Mouse (Mus musculus) heart, embryonic 12.5 days (tissue): ENCODE data around the gene Trim33. TPM values are rescaled to one million over a fixed set of nuclear protein-coding genes. Genes with fewer than 3 reads are reported as not detected.
A peak's percentile ranks its signal among the peaks of the same experiment; 100 is the strongest.

Experiments used
- ATAC-seq: fragments of 200-750 bp; cut with Nextera tagmentation; 2 replicates; pipeline ENCODE4 v1.8.0; 2017; ENCODE audit warnings: moderate TSS enrichment, moderate library complexity; ENCODE audit not compliant: insufficient number of reproducible peaks, low FRiP score
- H3K27ac ChIP-seq: fragments of 300-500 bp; sonication (generic); 2 replicates; pipeline ENCODE4 v1.5.1; 2016; ENCODE audit warnings: mild to moderate bottlenecking, moderate library complexity; ENCODE audit not compliant: poor library complexity, severe bottlenecking
- H3K27me3 ChIP-seq: fragments of 300-500 bp; sonication (generic); replicated peaks from 2 replicates; pipeline ENCODE4 v1.6.1; 2016; ENCODE audit warnings: mild to moderate bottlenecking, moderate library complexity
- H3K36me3 ChIP-seq: fragments of 300-500 bp; sonication (generic); 2 replicates; pipeline ENCODE4 v1.6.1; 2016; ENCODE audit warnings: mild to moderate bottlenecking, moderate library complexity
- H3K4me1 ChIP-seq: fragments of 300-500 bp; sonication (generic); replicated peaks from 2 replicates; pipeline ENCODE4 v1.6.1; 2016; ENCODE audit warnings: mild to moderate bottlenecking
- H3K4me2 ChIP-seq: fragments of 300-500 bp; sonication (generic); 2 replicates; pipeline ENCODE4 v1.6.1; 2016; ENCODE audit warnings: mild to moderate bottlenecking, moderate library complexity
- H3K4me3 ChIP-seq: fragments of 300-500 bp; sonication (generic); 2 replicates; pipeline ENCODE4 v1.5.1; 2016; ENCODE audit warnings: mild to moderate bottlenecking
- H3K9ac ChIP-seq: fragments of 300-500 bp; sonication (generic); 2 replicates; pipeline ENCODE4 v1.6.1; 2016; ENCODE audit warnings: mild to moderate bottlenecking, moderate library complexity
- H3K9me3 ChIP-seq: fragments of 300-500 bp; sonication (generic); replicated peaks from 2 replicates; pipeline ENCODE4 v1.6.1; 2016; ENCODE audit warnings: mild to moderate bottlenecking, moderate library complexity
- WGBS: fragments of 180-500 bp; shearing (Covaris S2); methylation state at CpG from one replicate; pipeline ENCODE4 v1.1.7; 2016; 5-methylcytosine and 5-hydroxymethylcytosine counted together
- polyA plus RNA-seq: library from polyadenylated mRNA; unstranded; fragments of >200 nt; fragmentation: Nextera tagmentation; extraction: Ambion mirVana; gene quantifications from 2 replicates; pipeline ENCODE4 v1.2.1, GENCODE M21; 2016

Trim33 gene
- polyA plus RNA-seq, result 17.4 and 19.8 TPM in 2 replicates

- under 1% methylated on average over 125 of the region's 136 CpGs for WGBS
- peak; percentile 89 for ATAC-seq
- H3K27ac ChIP-seq, result peak within 1 kb of the TSS; percentile 93
- H3K4me3 ChIP-seq, result peak within 1 kb of the TSS; percentile 90
- peak within 1 kb of the TSS; percentile 96 for H3K9ac ChIP-seq
- H3K9me3 ChIP-seq, result no peaks in the 10 kb centered on the region
- peaks cover 11% of the 10 kb centered on the region for H3K36me3 ChIP-seq
- H3K4me1 ChIP-seq, result peaks cover 12% of the 10 kb centered on the region
- H3K27me3 ChIP-seq, result no peaks in the 10 kb centered on the region
- H3K4me2 ChIP-seq, result peak within 1 kb of the TSS; percentile 90
These were observed at the start of gene Trim33 for GRCm38 (mm10) chr3:103279182-103280149. Trim33 (plus strand) TSS chr3:103279293.

- no peak overlapping the region for H3K4me2 ChIP-seq
- ATAC-seq, result no peak
- WGBS, result 75% methylated on average over 4 of the region's 4 CpGs
- no peak overlapping the region for H3K27ac ChIP-seq
- H3K9me3 ChIP-seq, result peaks cover 7% of the 10 kb centered on the region
- no peak overlapping the region for H3K9ac ChIP-seq
- H3K36me3 ChIP-seq, result no peaks in the 10 kb centered on the region
- no peak overlapping the region for H3K4me3 ChIP-seq
- no peaks in the 10 kb centered on the region for H3K27me3 ChIP-seq
- no peaks in the 10 kb centered on the region for H3K4me1 ChIP-seq
These were observed 46.7 kb upstream of the Trim33 start for GRCm38 (mm10) chr3:103232398-103232797.

- no peak for ATAC-seq
- Histone ChIP-seq H3K9me3 (0 out of 2 replicates have a peak, but pooled peaks cover 6% of the 10 kb centered on the region), H3K36me3 (no peaks in the 10 kb centered on the region), H3K4me3 (no peak overlapping the region), H3K27ac (no peak overlapping the region), H3K27me3 (no peaks in the 10 kb centered on the region), H3K9ac (no peak overlapping the region), H3K4me1 (no peaks in the 10 kb centered on the region), H3K4me2 (no peak overlapping the region)
- WGBS, result 83% methylated on average over 2 of the region's 2 CpGs
These were observed 37.6 kb upstream of the Trim33 start for GRCm38 (mm10) chr3:103241524-103241923.

GRCm38 (mm10) chr3:103242156-103242555, 36.9 kb upstream of the Trim33 start:
- H3K4me2 ChIP-seq, result no peak overlapping the region
- no peak overlapping the region for H3K4me3 ChIP-seq
- H3K27ac ChIP-seq, result no peak overlapping the region
- no peaks in the 10 kb centered on the region for H3K36me3 ChIP-seq
- H3K9ac ChIP-seq, result no peak overlapping the region
- WGBS, result 80% methylated on average over 3 of the region's 3 CpGs
- no peaks in the 10 kb centered on the region for H3K4me1 ChIP-seq
- ATAC-seq, result no peak
- no peaks in the 10 kb centered on the region for H3K27me3 ChIP-seq
- 0 out of 2 replicates have a peak, but pooled peaks cover 6% of the 10 kb centered on the region for H3K9me3 ChIP-seq

DNA sequence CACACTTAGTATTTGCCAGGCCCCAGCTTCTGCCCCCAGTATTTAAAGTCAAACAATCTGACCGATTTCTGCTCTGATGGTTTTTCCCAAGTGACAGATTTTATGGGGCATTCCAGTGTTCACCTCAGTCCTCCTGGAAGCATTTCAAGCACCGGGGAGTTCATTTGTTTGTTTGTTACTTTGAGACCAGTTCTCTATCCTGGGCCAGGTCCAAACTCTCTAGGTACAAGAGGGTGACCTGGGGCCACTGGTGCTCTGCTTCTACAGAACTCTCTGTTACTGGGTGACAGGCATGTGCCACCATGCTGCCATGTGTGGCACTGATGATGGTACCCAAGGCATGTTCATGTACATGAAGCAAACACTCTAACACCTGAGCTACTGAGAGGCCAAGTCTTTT, 35.6 kb upstream of the Trim33 start:
- WGBS, result 73% methylated on average over 2 of the region's 2 CpGs
- no peaks in the 10 kb centered on the region for H3K36me3 ChIP-seq
- no peak overlapping the region for H3K4me3 ChIP-seq
- H3K27me3 ChIP-seq, result no peaks in the 10 kb centered on the region
- ATAC-seq, result no peak
- H3K4me1 ChIP-seq, result no peaks in the 10 kb centered on the region
- H3K4me2 ChIP-seq, result no peak overlapping the region
- no peak overlapping the region for H3K27ac ChIP-seq
- H3K9me3 ChIP-seq, result 0 out of 2 replicates have a peak, but pooled peaks cover 6% of the 10 kb centered on the region
- no peak overlapping the region for H3K9ac ChIP-seq

GRCm38 (mm10) chr3:103246627-103247260, 32.3 kb upstream of the Trim33 start:
- Histone ChIP-seq H3K4me3 (no peak overlapping the region), H3K27me3 (no peaks in the 10 kb centered on the region), H3K9ac (no peak overlapping the region), H3K4me2 (no peak overlapping the region), H3K27ac (no peak overlapping the region), H3K9me3 (no peaks in the 10 kb centered on the region), H3K36me3 (no peaks in the 10 kb centered on the region), H3K4me1 (no peaks in the 10 kb centered on the region)
- ATAC-seq, result no peak
- 79% methylated on average over 17 of the region's 17 CpGs for WGBS

GRCm38 (mm10) chr3:103256089-103256819, 22.8 kb upstream of the Trim33 start:
- no peak overlapping the region for H3K4me3 ChIP-seq
- no peaks in the 10 kb centered on the region for H3K36me3 ChIP-seq
- H3K4me2 ChIP-seq, result no peak overlapping the region
- H3K4me1 ChIP-seq, result peaks cover 8% of the 10 kb centered on the region
- no peaks in the 10 kb centered on the region for H3K9me3 ChIP-seq
- no peak overlapping the region for H3K27ac ChIP-seq
- no peaks in the 10 kb centered on the region for H3K27me3 ChIP-seq
- 11% methylated on average over 10 of the region's 10 CpGs for WGBS
- ATAC-seq, result peak; percentile 89
- H3K9ac ChIP-seq, result no peak overlapping the region

GRCm38 (mm10) chr3:103262802-103263417, 16.2 kb upstream of the Trim33 start:
- H3K27me3 ChIP-seq, result no peaks in the 10 kb centered on the region
- no peak for ATAC-seq
- no peak overlapping the region for H3K9ac ChIP-seq
- no peaks in the 10 kb centered on the region for H3K9me3 ChIP-seq
- H3K4me1 ChIP-seq, result no peaks in the 10 kb centered on the region
- no peak overlapping the region for H3K27ac ChIP-seq
- H3K4me2 ChIP-seq, result no peak overlapping the region
- no peak overlapping the region for H3K4me3 ChIP-seq
- 79% methylated on average over 12 of the region's 12 CpGs for WGBS
- H3K36me3 ChIP-seq, result no peaks in the 10 kb centered on the region

DNA sequence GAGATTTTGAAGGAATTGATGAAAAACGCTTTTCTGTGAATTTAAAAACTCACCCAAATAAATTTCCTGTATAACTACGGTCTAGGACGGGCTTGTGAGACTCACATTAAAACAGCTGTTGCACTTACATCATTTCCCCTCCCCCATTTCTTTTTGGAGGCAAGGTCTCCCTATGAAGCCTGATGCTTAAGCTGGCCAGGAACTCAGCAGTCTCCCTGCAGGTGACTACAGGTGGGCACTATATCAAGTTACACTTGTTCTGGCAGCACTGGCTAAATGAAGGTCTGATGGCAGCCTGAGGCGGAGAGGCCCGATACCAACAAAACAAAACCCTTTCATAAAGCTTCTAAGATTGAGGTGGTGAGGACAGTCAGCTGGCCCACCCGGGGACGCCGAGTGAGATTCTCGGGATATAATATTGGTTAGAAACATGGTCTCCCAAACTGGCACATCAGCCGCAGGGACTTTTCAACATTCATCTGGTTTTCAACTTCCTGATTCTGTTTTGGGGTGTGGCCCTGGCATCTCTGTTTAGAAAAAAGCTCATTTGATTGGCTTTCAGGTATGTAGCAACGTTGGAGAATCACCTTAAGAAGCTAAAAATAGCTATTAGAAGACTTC, 422 bp upstream of the Trim33 start:
- H3K4me1 ChIP-seq, result peaks cover 12% of the 10 kb centered on the region
- H3K4me2 ChIP-seq, result peak overlapping the region; percentile 90
- peaks cover 11% of the 10 kb centered on the region for H3K36me3 ChIP-seq
- no peak for ATAC-seq
- H3K9ac ChIP-seq, result peak overlapping the region; percentile 96
- H3K27ac ChIP-seq, result peak overlapping the region; percentile 93
- no peaks in the 10 kb centered on the region for H3K27me3 ChIP-seq
- no peaks in the 10 kb centered on the region for H3K9me3 ChIP-seq
- WGBS, result 8% methylated on average over 11 of the region's 11 CpGs
- peak overlapping the region; percentile 90 for H3K4me3 ChIP-seq

DNA sequence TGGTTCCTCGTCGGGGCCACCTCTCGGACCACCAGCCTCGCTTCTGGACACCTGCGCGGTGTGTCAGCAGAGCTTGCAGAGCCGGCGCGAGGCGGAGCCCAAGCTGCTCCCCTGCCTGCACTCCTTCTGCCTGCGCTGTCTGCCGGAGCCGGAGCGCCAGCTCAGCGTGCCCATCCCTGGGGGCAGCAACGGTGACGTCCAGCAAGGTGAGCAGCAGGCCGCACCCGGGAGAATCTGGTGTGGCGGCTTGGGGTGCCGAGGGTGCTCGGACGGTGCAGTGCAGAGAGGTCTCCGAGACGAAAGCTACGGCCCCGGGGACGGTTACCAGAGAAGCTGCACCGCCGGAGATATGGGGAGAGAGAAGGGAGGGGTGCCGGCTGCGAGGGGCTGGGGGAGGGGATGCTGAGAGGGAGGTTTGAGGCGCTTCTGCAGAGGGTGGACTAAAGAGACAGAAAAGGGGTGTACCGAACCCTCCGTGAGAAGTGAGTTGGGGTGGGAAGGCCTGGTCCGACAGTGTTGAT, 1.2 kb downstream of the Trim33 start:
- under 1% methylated on average over 35 of the region's 36 CpGs for WGBS
- ATAC-seq, result peak; percentile 71
- H3K4me2 ChIP-seq, result peak overlapping the region; percentile 90
- H3K9ac ChIP-seq, result peak overlapping the region; percentile 96
- H3K36me3 ChIP-seq, result peaks cover 11% of the 10 kb centered on the region
- H3K27ac ChIP-seq, result peak overlapping the region; percentile 93
- H3K4me1 ChIP-seq, result peaks cover 12% of the 10 kb centered on the region
- H3K9me3 ChIP-seq, result no peaks in the 10 kb centered on the region
- H3K4me3 ChIP-seq, result peak overlapping the region; percentile 90
- no peaks in the 10 kb centered on the region for H3K27me3 ChIP-seq
